Mouse (Mus musculus): Measurements from ENCODE around the gene Ifna1. TPM values are rescaled to one million over a fixed set of nuclear protein-coding genes. Genes with fewer than 3 reads are reported as not detected.

The Ifna1 gene
- total RNA-seq, 2 experiments from 2014 or later, result not detected

- intact Hi-C loops (cut with DNase I), result no loop called here
- no peak for DNase-seq (ENCODE audit: extremely low spot score in 1 of 2, low spot score in 2 of 2)
- TF ChIP-seq CTCF (IDR thresholded peaks at IDR 0.05), result no peak
- no peak overlapping the region for H3K27ac ChIP-seq
- no peak overlapping the region for H3K4me3 ChIP-seq
Measured at GRCm38 (mm10) chr4:88878246-88878645, 28.4 kb downstream of the Ifna1 start.

GRCm38 (mm10) chr4:88878772-88879171, 28.9 kb downstream of the Ifna1 start:
- DNase-seq (ENCODE audit: extremely low spot score in 1 of 2, low spot score in 2 of 2), result no peak
- H3K4me3 ChIP-seq, result no peak overlapping the region
- TF ChIP-seq CTCF (IDR thresholded peaks at IDR 0.05), result no peak
- intact Hi-C loops (cut with DNase I), result no loop called here
- H3K27ac ChIP-seq, result no peak overlapping the region

GRCm38 (mm10) chr4:88880101-88880500, 30.2 kb downstream of the Ifna1 start, which contains the start of gene Ifne:
Ifne (minus strand) TSS chr4:88880201.
- H3K27ac ChIP-seq, result no peak within 1 kb of the TSS
- TF ChIP-seq CTCF (IDR thresholded peaks at IDR 0.05), result no peak
- intact Hi-C loops (cut with DNase I), result no loop called here
- DNase-seq (ENCODE audit: extremely low spot score in 1 of 2, low spot score in 2 of 2), result no peak
- no peak within 1 kb of the TSS for H3K4me3 ChIP-seq

GRCm38 (mm10) chr4:88888236-88888635, 38.3 kb downstream of the Ifna1 start:
- H3K4me3 ChIP-seq, result no peak overlapping the region
- no peak overlapping the region for H3K27ac ChIP-seq
- no peak for DNase-seq (ENCODE audit: extremely low spot score in 1 of 2, low spot score in 2 of 2)
- TF ChIP-seq CTCF (IDR thresholded peaks at IDR 0.05), result no peak
- intact Hi-C loops (cut with DNase I), result no loop called here

- no peak overlapping the region for H3K27ac ChIP-seq
- intact Hi-C loops (cut with DNase I), result no loop called here
- DNase-seq (ENCODE audit: extremely low spot score in 1 of 2, low spot score in 2 of 2), result no peak
- TF ChIP-seq CTCF (IDR thresholded peaks at IDR 0.05), result no peak
- no peak overlapping the region for H3K4me3 ChIP-seq
Measured at GRCm38 (mm10) chr4:88893201-88893754, 43.4 kb downstream of the Ifna1 start.

Other genes with a start within 250 kb of the Ifna1 start
- not detected for gene Ifna12, start 246.7 kb upstream of the Ifna1 start, total RNA-seq (2021)
- gene C87499, start 215.7 kb upstream of the Ifna1 start, total RNA-seq (2021), result not detected
- gene Ifna13, start 205.6 kb upstream of the Ifna1 start, total RNA-seq (2021), result not detected
- not detected for gene Ifna16, start 173.2 kb upstream of the Ifna1 start, total RNA-seq (2021)
- gene Ifna2, start 166.2 kb upstream of the Ifna1 start, total RNA-seq (2021), result not detected
- not detected for gene Ifnab, start 158.7 kb upstream of the Ifna1 start, total RNA-seq (2021)
- gene Gm26566, start 128.3 kb upstream of the Ifna1 start, total RNA-seq (2021), result 1 to 10 TPM in 1 of 2 experiments, under 1 TPM in 1; 0.79 to 1.1 TPM
- 10 to 100 TPM; 96.7 to 97.8 TPM for gene Klhl9, start 127.6 kb upstream of the Ifna1 start, total RNA-seq (2021)
- not detected for gene Gm13271, start 95.2 kb upstream of the Ifna1 start, total RNA-seq (2021)
- not detected for gene Gm13283, start 90.0 kb upstream of the Ifna1 start, total RNA-seq (2021)
- gene Gm13290, start 76.3 kb upstream of the Ifna1 start, total RNA-seq (2021), result not detected
- not detected for gene Gm13289, start 73.2 kb upstream of the Ifna1 start, total RNA-seq (2021)
- not detected for gene Gm13272, start 70.2 kb upstream of the Ifna1 start, total RNA-seq (2021)
- gene Ifnz, start 68.0 kb upstream of the Ifna1 start, total RNA-seq (2021), result not detected
- not detected for gene Gm13276, start 64.4 kb upstream of the Ifna1 start, total RNA-seq (2021)
- gene Gm13277, start 61.5 kb upstream of the Ifna1 start, total RNA-seq (2021), result not detected
- gene Gm13278, start 58.5 kb upstream of the Ifna1 start, total RNA-seq (2021), result not detected
- not detected for gene Gm13275, start 55.6 kb upstream of the Ifna1 start, total RNA-seq (2021)
- gene Gm13279, start 52.7 kb upstream of the Ifna1 start, total RNA-seq (2021), result not detected
- gene Gm13285, start 50.4 kb upstream of the Ifna1 start, total RNA-seq (2021), result not detected
- not detected for gene Gm13287, start 46.8 kb upstream of the Ifna1 start, total RNA-seq (2021)
- not detected for gene Gm13288, start 44.6 kb upstream of the Ifna1 start, total RNA-seq (2021)
- not detected for gene Ifna7, start 33.9 kb upstream of the Ifna1 start, total RNA-seq (2021)
- not detected for gene Ifna11, start 30.1 kb upstream of the Ifna1 start, total RNA-seq (2021)
- not detected for gene Ifna6, start 22.7 kb upstream of the Ifna1 start, total RNA-seq (2021)
- not detected for gene Ifna5, start 14.6 kb upstream of the Ifna1 start, total RNA-seq (2021)
- gene Ifna4, start 8.2 kb upstream of the Ifna1 start, total RNA-seq (2021), result not detected
- gene Ifne, start 30.1 kb downstream of the Ifna1 start, total RNA-seq (2021), result not detected

Data from left cerebral cortex, adult 2 months (tissue).